Mouse (Mus musculus) heart, postnatal 0 days (tissue): Measurements from ENCODE around the gene Ccdc34.

ENCODE experiments used
- CTCF ChIP-seq: IDR thresholded peaks from 2 replicates; pipeline ENCODE4 v1.5.1; 2016; ENCODE audit warnings: antibody characterized with exemption, control low read depth, low read depth
- EP300 ChIP-seq: IDR thresholded peaks from 2 replicates; pipeline ENCODE4 v1.6.1; 2016; ENCODE audit warnings: antibody characterized with exemption, low read depth

DNA sequence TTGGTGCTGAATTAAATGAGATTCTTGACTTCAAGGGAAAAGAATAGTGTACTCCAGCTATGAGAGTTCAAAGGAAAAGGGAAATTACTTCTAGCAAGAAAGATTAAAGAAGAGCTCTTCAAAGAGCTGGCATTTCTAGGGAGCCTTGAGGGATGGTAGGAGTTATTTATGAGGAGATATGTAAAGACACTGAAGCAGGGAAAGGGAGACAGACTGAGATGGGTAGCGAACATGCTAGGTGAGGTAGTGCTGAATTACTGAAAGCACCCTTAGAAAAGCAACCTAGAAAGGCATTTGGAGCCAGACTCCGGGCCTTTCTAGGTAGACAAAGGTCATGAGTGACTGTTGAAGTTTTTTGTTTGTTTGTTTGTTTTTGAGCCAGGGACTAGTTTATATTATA, 41.4 kb upstream of the Ccdc34 start:
- TF ChIP-seq CTCF (no peak), EP300 (no peak)
